Mouse (Mus musculus) retina, adult 2 months (tissue): Measurements from ENCODE around the gene B230217C12Rik.
A peak's percentile ranks its signal among the peaks of the same experiment; 100 is the strongest.
"Not testable (repeated sequence)": the region's sequence is repeated elsewhere in the genome, so short reads cannot be mapped to it uniquely, and the experiment has no call there.

Experiments used
- DNase-seq: peaks from one replicate; pipeline ENCODE4 v3.0.0-alpha.2; 2012; ENCODE audit warnings: low read depth, low spot score

Gene B230217C12Rik

DNA sequence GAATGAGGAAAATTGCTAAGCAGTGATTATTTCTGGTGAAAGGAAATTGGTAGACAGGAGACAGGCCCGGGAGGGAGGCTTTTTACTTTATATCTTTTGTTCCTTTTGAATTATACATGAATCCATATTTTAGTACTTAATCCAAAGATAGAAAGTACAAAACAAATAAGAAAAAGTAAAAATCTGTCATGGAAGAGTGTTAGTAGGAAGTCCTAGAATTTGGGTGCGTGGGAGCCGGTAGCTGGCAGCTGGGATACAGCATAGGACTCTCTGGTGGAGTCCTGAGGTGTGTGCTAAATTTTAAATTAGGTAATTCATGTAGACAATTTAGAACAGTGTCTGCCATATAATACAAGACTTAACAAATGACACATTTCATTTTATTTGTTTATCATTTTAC, 27.0 kb downstream of the B230217C12Rik start:
- no peak for DNase-seq

DNA sequence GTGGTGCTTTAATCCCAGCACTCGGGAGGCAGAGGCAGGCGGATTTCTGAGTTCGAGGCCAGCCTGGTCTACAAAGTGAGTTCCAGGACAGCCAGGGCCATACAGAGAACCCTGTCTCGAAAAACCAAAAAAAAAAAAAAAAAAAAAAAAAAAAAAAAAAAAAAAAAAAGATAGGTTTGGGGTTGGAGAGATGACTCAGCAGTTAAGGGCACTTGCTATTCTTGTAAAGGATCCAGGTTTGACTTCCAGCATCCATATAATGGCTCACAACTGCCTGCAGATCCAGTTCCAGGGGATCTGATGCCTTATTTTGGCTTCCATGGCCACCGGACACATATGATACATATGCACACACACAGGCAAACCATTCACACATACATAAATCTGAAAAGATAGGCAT, 31.8 kb downstream of the B230217C12Rik start:
- not testable (repeated sequence) for DNase-seq

DNA sequence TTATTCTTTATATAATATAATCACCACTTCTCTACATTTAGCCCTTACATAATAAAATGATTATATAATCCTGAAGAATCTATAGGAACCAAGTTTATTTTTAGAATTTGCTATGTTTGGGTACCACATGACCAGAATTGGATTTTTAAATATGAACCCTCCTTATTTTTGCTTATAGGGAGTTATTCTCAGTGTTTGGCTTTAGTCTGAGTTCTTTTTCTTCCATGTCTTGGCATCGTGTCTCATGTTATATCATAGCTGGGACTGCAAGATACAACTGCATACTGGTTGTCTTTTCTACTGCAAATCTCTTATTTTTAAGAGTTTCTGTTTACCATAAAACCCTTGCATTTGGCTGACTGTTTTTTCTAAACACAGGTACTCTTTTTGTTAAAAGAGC, 33.8 kb downstream of the B230217C12Rik start:
- DNase-seq, result no peak

DNA sequence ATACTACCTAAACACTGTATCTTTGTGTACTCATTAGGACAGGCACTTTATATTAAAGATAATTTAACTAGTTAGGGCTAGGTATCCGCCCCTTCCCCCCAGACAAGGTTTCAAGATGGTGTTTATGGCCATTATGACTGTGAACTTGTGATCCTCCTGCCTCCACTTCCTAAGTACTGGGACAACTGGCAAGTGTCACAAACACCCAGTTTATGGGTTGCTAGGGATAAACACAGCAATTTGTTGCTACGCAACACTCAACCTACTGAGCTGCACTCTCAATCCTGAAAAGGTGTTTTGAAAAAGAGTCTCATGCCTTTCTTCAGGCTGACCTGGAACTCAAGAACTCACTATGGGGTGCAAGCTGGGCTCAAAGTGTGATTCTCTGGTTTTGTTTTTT, 36.8 kb downstream of the B230217C12Rik start:
- no peak for DNase-seq

DNA sequence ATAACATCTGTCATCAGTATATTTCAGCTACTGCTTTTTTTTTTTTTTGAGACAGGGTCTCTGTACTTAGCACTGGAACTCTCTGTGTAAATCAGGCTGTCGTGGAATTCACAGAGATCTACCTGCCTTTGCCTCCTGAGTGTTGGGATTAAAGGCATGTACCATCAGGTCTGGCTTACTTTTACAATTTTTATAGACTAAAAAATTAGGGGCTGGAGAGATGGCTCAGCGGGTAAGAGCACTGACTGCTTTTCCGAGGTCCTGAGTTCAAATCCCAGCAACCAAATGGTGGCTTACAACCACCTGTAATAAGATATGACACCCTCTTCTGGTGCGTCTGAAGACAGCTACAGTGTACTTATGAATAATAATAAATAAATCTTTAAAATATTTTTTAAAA, 39.8 kb downstream of the B230217C12Rik start:
- no peak for DNase-seq

DNA sequence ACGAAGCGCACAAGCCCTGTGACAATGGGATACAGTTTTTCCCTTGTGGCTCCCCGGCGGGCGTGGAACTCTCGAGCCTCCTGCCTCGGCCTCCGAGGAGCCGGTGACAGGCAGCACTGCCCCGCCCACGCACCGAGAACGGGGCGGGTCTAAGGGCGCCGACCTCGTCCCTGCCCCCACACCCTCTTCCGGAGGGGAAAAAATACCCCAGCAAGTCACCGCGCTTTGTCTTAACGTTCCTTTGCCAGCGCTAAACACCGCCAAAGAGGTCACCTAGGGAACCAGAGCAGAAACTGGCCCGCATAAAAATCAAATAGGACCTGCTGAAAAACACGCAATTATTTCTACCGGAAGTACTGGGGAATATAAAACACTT, 43.0 kb downstream of the B230217C12Rik start:
- no peak for DNase-seq

DNA sequence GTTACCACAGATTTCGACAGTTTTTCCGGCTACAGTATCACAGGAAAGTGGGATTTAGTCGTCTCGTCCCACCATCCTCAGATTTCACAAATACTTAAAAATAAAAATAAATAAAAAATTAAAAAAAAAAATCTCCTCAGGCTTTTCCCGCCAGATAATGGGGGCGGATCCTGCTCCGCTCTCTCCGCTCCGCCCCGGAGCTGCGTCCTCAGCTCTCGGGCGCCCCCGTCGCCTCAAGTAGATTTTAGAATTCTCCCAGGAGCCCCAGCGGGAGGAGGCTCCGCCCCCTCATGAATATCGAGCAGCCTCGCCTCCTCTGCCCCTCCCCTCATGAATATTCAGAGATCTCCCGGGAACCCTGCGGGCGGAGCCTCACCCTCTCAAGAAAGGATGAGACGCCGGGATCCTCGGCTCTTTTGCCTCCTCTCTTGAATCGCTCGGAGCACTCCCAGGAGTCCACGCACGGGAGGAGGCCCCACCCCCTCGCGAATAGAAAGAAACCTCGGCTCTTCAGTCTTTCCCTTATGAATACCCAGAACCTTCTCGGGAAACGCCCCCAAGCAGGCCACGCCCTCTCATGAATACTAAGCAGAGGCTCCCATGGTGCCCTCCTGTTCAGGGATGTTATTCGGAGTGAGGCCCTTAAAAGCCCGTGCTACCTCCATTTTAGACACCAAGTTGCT, 43.5 kb downstream of the B230217C12Rik start, which contains the start of gene Fbxo47:
Fbxo47 (minus strand) TSS at position 237 of the 683 bp plus-strand sequence.
- DNase-seq, result peak; percentile 93

DNA sequence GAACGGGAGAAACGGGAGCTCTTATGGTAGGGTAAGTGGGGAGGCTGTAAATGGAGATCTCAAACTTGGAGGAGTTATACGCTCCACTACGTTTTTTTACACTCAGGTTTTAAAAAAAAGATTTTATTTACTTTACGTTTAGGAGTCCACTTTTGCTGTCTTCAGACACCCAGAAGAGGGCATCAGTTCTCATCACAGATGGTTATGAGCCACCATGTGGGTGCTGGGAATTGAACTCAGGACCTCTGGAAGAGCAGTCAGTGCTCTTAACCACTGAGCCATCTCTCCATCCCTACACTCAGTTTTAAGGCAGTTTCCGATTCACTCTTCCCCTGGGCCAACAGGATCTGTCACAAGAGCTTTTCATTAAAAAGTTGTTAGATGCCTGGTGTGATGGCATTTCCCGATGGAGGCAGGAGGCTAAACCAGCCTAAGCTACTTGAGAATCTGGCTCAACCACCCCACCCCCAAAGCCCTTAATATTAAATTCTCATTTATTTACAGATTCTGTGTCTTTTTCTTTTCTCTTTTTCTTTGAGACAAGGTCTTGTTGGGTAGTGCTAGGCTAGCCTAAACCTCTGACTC, 44.1 kb downstream of the B230217C12Rik start:
- DNase-seq, result no peak

DNA sequence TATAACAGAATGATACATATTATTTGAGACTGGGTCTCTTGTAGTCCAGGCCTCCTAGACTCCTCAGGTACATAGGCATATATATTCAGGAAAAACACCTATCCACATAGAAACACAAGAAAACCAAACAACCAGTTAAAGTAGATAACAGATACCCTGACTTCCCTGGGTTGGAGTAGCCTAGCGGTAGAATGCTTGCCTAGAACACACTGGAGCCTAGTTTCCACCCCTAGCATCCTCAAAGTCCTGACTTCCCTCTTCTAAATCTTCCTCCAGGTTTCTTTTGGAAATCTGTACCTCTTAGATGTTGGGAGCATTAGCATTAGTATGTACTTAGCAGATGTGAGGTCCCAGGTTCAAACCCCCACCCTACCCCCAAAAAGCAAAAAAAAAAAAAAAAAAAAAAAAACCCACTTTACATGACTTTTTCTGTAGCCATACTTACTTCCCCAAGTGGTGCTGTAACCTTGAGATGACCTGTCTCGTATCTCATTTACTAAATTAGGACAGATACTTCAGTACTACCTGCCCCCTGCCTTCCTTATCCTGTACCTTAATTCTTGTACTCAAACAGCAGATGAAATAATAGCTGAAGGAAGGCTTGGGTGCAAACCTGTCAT, 44.8 kb downstream of the B230217C12Rik start:
- no peak for DNase-seq

DNA sequence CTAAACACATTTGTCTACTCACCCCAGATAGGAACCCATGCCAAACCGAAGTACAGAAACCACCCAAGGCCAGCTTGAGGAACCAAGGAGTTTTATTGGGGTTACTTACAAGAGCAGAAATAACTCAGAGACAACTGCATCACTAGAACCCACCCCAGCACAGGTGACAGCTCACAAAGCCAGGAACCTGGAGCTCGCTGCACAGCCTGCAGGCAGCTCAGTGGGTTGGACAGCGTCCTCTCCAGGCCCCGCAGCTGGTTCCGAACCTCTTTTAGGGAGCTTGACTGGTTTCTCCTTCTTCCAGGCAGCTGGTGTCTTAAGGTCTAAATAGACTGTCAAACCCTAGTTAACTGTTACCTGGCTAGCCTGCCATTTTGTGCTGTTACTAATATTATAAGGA, 51.2 kb downstream of the B230217C12Rik start:
- no peak for DNase-seq
